Comparison of ENCODE assay signal across 24 mouse cellular contexts in genomic region chr8:58253620-58254019, GRCm38 (mm10).
"Had no signal": no experiment of that assay in that cellular context is flagged by ENCODE, and none has a peak within 500 bp of the region (broad histone marks: within the 10 kb centered on the region; RNA-seq: fewer than 3 reads in every experiment).

No protein-coding gene starts in this region.

- H3K36me3 ChIP-seq: kidney, embryonic 15.5 days; limb, embryonic 12.5 days; limb, embryonic 15.5 days; midbrain, embryonic 10.5 days; midbrain, embryonic 13.5 days; neural tube, embryonic 13.5 days; stomach, embryonic 15.5 days had no signal

- H3K9me3 ChIP-seq: kidney, embryonic 15.5 days; limb, embryonic 12.5 days; limb, embryonic 15.5 days; megakaryocyte, embryonic 14.5 days; midbrain, embryonic 10.5 days; midbrain, embryonic 13.5 days; neural tube, embryonic 13.5 days; stomach, embryonic 15.5 days had no signal

- H3K27ac ChIP-seq: kidney, embryonic 15.5 days; left cerebral cortex, adult 2 months; limb, embryonic 12.5 days; limb, embryonic 15.5 days; liver, embryonic 14.5 days; midbrain, embryonic 10.5 days; midbrain, embryonic 13.5 days; neural tube, embryonic 13.5 days; stomach, embryonic 15.5 days had no signal

- ATAC-seq: liver, postnatal 0 days; lung, postnatal 0 days; midbrain, embryonic 13.5 days; midbrain, embryonic 16.5 days had no signal

- H3K4me3 ChIP-seq: kidney, embryonic 15.5 days; left cerebral cortex, adult 2 months; limb, embryonic 12.5 days; limb, embryonic 15.5 days; megakaryocyte, embryonic 14.5 days; midbrain, embryonic 10.5 days; midbrain, embryonic 13.5 days; myocyte; neural tube, embryonic 13.5 days; stomach, embryonic 15.5 days had no signal

- H3K9ac ChIP-seq: kidney, embryonic 15.5 days; limb, embryonic 12.5 days; limb, embryonic 15.5 days; liver, embryonic 14.5 days; liver, postnatal 0 days; lung, embryonic 14.5 days; midbrain, embryonic 13.5 days; neural tube, embryonic 13.5 days; stomach, embryonic 15.5 days had no signal

- H3K4me1 ChIP-seq: kidney, embryonic 15.5 days; limb, embryonic 12.5 days; limb, embryonic 15.5 days; megakaryocyte, embryonic 14.5 days; midbrain, embryonic 10.5 days; midbrain, embryonic 13.5 days; neural tube, embryonic 13.5 days; stomach, embryonic 15.5 days had no signal

- H3K27me3 ChIP-seq: kidney, embryonic 15.5 days; limb, embryonic 12.5 days; limb, embryonic 15.5 days; megakaryocyte, embryonic 14.5 days; midbrain, embryonic 13.5 days; neural tube, embryonic 13.5 days; stomach, embryonic 15.5 days had no signal

- H3K4me2 ChIP-seq: kidney, embryonic 15.5 days; limb, embryonic 12.5 days; limb, embryonic 15.5 days; liver, embryonic 11.5 days; lung, embryonic 14.5 days; midbrain, embryonic 13.5 days; neural tube, embryonic 13.5 days; stomach, embryonic 15.5 days had no signal

- DNase-seq: kidney, postnatal 10 days; kidney, postnatal 36 days; layer of hippocampus, postnatal 36 days; liver, postnatal 0 days; lung, embryonic 14.5 days; lung, postnatal 36 days; retina, postnatal 1 day; right cerebral cortex, postnatal 25 days; spleen, adult 18-20 months; thymus, postnatal 25 days had no signal
